ENCODE assay signal across 28 mouse cellular contexts in genomic region chr12:49583849-49584248, GRCm38 (mm10).
"Had no signal": no experiment of that assay in that cellular context is flagged by ENCODE, and none has a peak within 500 bp of the region (broad histone marks: within the 10 kb centered on the region; RNA-seq: fewer than 3 reads in every experiment).

No protein-coding gene starts in this region.

- H3K36me3 ChIP-seq: embryonic facial prominence, embryonic 10.5 days; embryonic facial prominence, embryonic 12.5 days; embryonic facial prominence, embryonic 13.5 days; embryonic facial prominence, embryonic 15.5 days; forebrain, embryonic 10.5 days; forebrain, embryonic 12.5 days; forebrain, embryonic 15.5 days had no signal

- H3K4me3 ChIP-seq: embryonic facial prominence, embryonic 10.5 days; embryonic facial prominence, embryonic 12.5 days; embryonic facial prominence, embryonic 13.5 days; embryonic facial prominence, embryonic 15.5 days; erythroblast, embryonic 14.5 days; forebrain, embryonic 10.5 days; forebrain, embryonic 12.5 days; forebrain, embryonic 13.5 days; forebrain, embryonic 15.5 days; gastrocnemius, adult 2 months had no signal

- H3K4me1 ChIP-seq: embryonic facial prominence, embryonic 10.5 days; embryonic facial prominence, embryonic 12.5 days; embryonic facial prominence, embryonic 13.5 days; embryonic facial prominence, embryonic 15.5 days had no signal

- H3K9me3 ChIP-seq: embryonic facial prominence, embryonic 10.5 days; embryonic facial prominence, embryonic 12.5 days; embryonic facial prominence, embryonic 13.5 days; embryonic facial prominence, embryonic 15.5 days; forebrain, embryonic 10.5 days; forebrain, embryonic 12.5 days; forebrain, embryonic 13.5 days; forebrain, embryonic 15.5 days had no signal

- DNase-seq: cerebellum, adult 2 months; cerebellum, adult 8-10 months; cerebellum, adult 9-10 months; cerebellum, adult 9-11 months; cerebellum, postnatal 10 days; cerebellum, postnatal 14 days; cerebellum, postnatal 25 days; cerebellum, postnatal 36 days; embryo, embryonic 11 days; forebrain, postnatal 0 days; gastrocnemius, adult 2 months; gastrocnemius, postnatal 10 days; gastrocnemius, postnatal 14 days; gastrocnemius, postnatal 25 days; gastrocnemius, postnatal 36 days; heart, adult 11 months; heart, adult 18-20 months had no signal

- H3K4me2 ChIP-seq: embryonic facial prominence, embryonic 12.5 days; embryonic facial prominence, embryonic 13.5 days; embryonic facial prominence, embryonic 15.5 days; forebrain, embryonic 12.5 days; forebrain, embryonic 13.5 days; forebrain, embryonic 15.5 days had no signal

- H3K9ac ChIP-seq: embryonic facial prominence, embryonic 12.5 days; embryonic facial prominence, embryonic 13.5 days; embryonic facial prominence, embryonic 15.5 days; forebrain, embryonic 12.5 days; forebrain, embryonic 13.5 days; forebrain, embryonic 15.5 days; forebrain, postnatal 0 days had no signal

- ATAC-seq: forebrain, embryonic 13.5 days; forebrain, embryonic 14.5 days; forebrain, embryonic 15.5 days; forebrain, embryonic 16.5 days; forebrain, postnatal 0 days had no signal

- H3K27ac ChIP-seq: embryonic facial prominence, embryonic 10.5 days; embryonic facial prominence, embryonic 12.5 days; embryonic facial prominence, embryonic 13.5 days; embryonic facial prominence, embryonic 15.5 days; forebrain, embryonic 10.5 days; forebrain, embryonic 12.5 days; forebrain, embryonic 13.5 days; forebrain, embryonic 15.5 days; gastrocnemius, adult 2 months had no signal

- H3K27me3 ChIP-seq: embryonic facial prominence, embryonic 12.5 days; embryonic facial prominence, embryonic 13.5 days; embryonic facial prominence, embryonic 15.5 days; forebrain, embryonic 12.5 days; forebrain, embryonic 13.5 days; forebrain, embryonic 15.5 days had no signal
